Mouse (Mus musculus) midbrain, embryonic 11.5 days (tissue): ENCODE data around the gene Psmd8. TPM values are rescaled to one million over a fixed set of nuclear protein-coding genes. Genes with fewer than 3 reads are reported as not detected.
A peak's percentile ranks its signal among the peaks of the same experiment; 100 is the strongest.
"Not testable (repeated sequence)": the region's sequence is repeated elsewhere in the genome, so short reads cannot be mapped to it uniquely, and the experiment has no call there.

Experiments
- ATAC-seq: fragments of 200-750 bp; cut with Nextera tagmentation; 2 replicates; pipeline ENCODE4 v1.8.0; 2017; ENCODE audit warnings: moderate TSS enrichment, moderate library complexity; ENCODE audit not compliant: low FRiP score
- DNase-seq: peaks from one replicate; pipeline ENCODE4 v3.0.0; 2015; ENCODE audit warnings: low spot score; ENCODE audit errors: missing footprints
- H3K27ac ChIP-seq: fragments of 300-500 bp; sonication (generic); 2 replicates; pipeline ENCODE4 v1.5.1; 2014; ENCODE audit warnings: low read depth, low read length
- H3K27me3 ChIP-seq: fragments of 300-500 bp; sonication (generic); 2 replicates; pipeline ENCODE4 v1.6.1; 2014; ENCODE audit warnings: mild to moderate bottlenecking, low read length, moderate library complexity, mixed read lengths; ENCODE audit not compliant: control insufficient read depth, insufficient read depth
- H3K36me3 ChIP-seq: fragments of 300-500 bp; sonication (generic); 2 replicates; pipeline ENCODE4 v1.6.1; 2014; ENCODE audit warnings: mild to moderate bottlenecking, low read length, moderate library complexity, mixed read lengths; ENCODE audit not compliant: control insufficient read depth, insufficient read depth
- H3K4me1 ChIP-seq: fragments of 300-500 bp; sonication (generic); 2 replicates; pipeline ENCODE4 v1.6.1; 2014; ENCODE audit warnings: low read length; ENCODE audit not compliant: control insufficient read depth, insufficient read depth
- H3K4me2 ChIP-seq: fragments of 300-500 bp; sonication (generic); 2 replicates; pipeline ENCODE4 v1.6.1; 2014; ENCODE audit warnings: mild to moderate bottlenecking, moderate library complexity
- H3K4me3 ChIP-seq: fragments of 300-500 bp; sonication (generic); 2 replicates; pipeline ENCODE4 v1.5.1; 2014; ENCODE audit warnings: low read depth, low read length
- H3K9ac ChIP-seq: fragments of 300-500 bp; sonication (generic); 2 replicates; pipeline ENCODE4 v1.6.1; 2014; ENCODE audit warnings: low read length
- H3K9me3 ChIP-seq: fragments of 300-500 bp; sonication (generic); 2 replicates; pipeline ENCODE4 v1.6.1; 2016; ENCODE audit warnings: low read length; ENCODE audit not compliant: control insufficient read depth
- WGBS: fragments of 180-500 bp; shearing (Covaris S2); extraction: QIAGEN DNeasy Blood & Tissue Kit; methylation state at CpG from one replicate; pipeline ENCODE4 v1.1.7; 2014; 5-methylcytosine and 5-hydroxymethylcytosine counted together
- polyA plus RNA-seq: library from polyadenylated mRNA; unstranded; fragments of >200 nt; fragmentation: Nextera tagmentation; extraction: Ambion mirVana; gene quantifications from 2 replicates; pipeline ENCODE4 v1.2.1, GENCODE M21; 2014

The Psmd8 gene
- polyA plus RNA-seq, 1 experiment from 2014 or later = 322 TPM

DNA sequence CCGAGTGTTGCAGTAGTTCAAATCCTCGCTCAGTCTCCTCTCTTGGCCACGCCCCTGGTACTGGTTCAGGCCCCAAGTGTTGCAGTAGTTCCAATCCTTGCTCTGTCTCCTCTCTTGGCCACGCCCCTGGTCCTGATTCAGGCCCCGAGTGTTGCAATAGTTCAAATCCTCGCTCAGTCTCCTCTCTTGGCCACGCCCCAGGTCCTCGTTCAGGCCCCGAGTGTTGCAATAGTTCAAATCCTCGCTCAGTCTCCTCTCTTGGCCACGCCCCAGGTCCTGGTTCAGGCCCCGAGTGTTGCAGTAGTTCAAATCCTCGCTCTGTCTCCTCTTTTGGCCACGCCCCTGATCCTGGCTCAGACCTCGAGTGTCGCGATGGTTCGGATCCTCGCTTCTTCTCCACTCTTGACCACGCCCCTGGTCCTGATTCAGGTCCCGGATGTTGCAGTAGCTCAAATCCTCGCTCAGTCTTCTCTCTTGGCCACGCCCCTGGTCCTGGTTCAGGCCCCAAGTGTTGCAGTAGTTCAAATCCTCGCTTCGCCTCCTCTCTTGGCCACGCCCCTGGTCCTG lies 31.8 kb upstream of the Psmd8 start:
- ATAC-seq (no peak), DNase-seq (peak; percentile 89)
- no peaks in the 10 kb centered on the region for H3K9me3 ChIP-seq
- 10% methylated on average over 26 of the region's 26 CpGs for WGBS
- H3K4me3 ChIP-seq = no peak overlapping the region
- H3K9ac ChIP-seq = no peak overlapping the region
- H3K27ac ChIP-seq = no peak overlapping the region
- H3K4me2 ChIP-seq = no peak overlapping the region
- peaks cover 12% of the 10 kb centered on the region for H3K27me3 ChIP-seq
- H3K4me1 ChIP-seq = no peaks in the 10 kb centered on the region
- no peaks in the 10 kb centered on the region for H3K36me3 ChIP-seq

DNA sequence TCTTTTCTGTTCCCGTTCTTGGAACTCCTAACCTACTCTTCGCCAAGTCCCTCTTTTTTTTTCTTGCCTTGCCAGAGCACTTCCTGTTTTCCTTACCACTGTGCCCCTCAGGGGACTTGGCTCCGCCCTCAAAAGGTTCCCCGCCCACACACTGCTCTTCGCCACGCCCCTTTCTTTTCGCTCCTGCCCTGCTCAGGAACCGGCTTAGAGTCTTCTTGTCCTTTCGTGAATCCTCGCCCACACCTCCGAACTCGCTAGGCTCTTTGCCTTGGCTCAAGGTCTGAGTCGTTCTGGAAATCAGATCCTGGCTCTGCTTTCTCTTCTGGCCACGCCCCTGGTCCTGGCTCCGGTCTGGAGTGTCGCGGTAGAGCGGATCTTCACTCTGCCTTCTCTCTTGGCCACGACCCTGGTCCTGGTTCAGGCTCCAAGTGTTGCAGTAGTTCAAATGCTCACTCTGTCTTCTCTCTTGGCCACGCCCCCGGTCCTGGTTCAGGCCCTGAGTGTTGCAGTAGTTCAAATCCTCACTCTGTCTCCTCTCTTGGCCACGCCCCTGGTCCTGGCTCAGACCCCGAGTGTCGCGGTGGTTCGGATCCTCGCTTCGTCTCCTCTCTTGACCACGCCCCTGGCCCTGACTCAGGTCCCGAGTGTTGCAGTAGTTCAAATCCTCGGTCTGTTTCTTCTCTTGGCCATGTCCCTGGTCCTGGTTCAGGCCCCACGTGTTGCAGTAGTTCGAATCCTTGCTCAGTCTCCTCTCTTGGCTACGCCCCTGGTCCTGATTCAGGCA lies 31.1 kb upstream of the Psmd8 start:
- peak; percentile 65 for ATAC-seq
- 5% methylated on average over 34 of the region's 34 CpGs for WGBS

DNA sequence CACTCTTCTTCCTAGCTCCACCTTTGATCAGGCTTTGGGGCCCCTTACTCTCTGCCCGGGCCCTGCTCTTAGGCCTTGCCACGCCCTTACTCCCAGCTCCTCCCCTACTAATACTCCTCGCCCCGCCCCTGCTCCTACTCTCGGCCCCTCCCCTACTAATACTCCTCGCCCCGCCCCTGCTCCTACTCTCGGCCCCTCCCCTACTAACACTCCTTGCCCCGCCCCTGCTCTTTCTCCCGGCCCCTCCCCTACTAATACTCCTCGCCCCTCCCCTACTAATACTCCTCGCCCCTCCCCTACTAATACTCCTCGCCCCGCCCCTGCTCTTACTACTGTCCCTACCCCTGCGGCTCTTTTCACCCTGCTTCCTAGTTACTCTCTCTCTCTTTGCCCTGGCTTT lies 30.5 kb upstream of the Psmd8 start:
- H3K4me3 ChIP-seq, DNase-seq, H3K9ac ChIP-seq, H3K36me3 ChIP-seq, H3K4me1 ChIP-seq, H3K27ac ChIP-seq, H3K4me2 ChIP-seq, H3K9me3 ChIP-seq, ATAC-seq: not testable (repeated sequence)
- 28% methylated on average over 15 of the region's 15 CpGs for WGBS
- H3K27me3 ChIP-seq = peaks cover 12% of the 10 kb centered on the region

More for the DNA sequence above, 31.1 kb upstream of the Psmd8 start:
- H3K4me3 ChIP-seq = peak overlapping the region; percentile 19; the same call in 1 of the 2 replicates
- H3K27ac ChIP-seq = no peak overlapping the region
- H3K4me2 ChIP-seq = peak overlapping the region; percentile 34
- peak; percentile 96 for DNase-seq
- H3K36me3 ChIP-seq = no peaks in the 10 kb centered on the region
- no peak overlapping the region for H3K9ac ChIP-seq
- H3K9me3 ChIP-seq = no peaks in the 10 kb centered on the region
- H3K4me1 ChIP-seq = no peaks in the 10 kb centered on the region
- H3K27me3 ChIP-seq = peaks cover 12% of the 10 kb centered on the region

DNA sequence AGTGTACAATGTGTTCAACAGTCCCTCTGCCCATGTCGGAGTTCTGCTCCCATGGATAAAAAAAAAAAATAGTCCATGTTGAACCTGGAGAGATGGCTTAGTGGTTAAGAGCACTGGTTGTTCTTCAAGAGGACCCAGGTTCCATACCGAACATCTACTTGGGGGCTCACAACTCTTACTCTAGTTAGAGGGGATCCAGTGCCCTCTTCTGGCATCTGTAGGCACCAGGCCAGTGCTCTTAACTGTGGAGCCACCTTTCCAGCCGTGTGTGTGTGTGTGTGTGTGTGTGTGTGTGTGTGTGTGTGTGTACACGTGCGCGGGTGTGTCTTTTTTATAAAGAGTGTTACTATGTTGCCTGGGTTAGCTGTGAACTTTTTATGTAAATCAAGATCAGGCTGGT lies 22.1 kb upstream of the Psmd8 start:
- no peak overlapping the region for H3K4me3 ChIP-seq
- H3K27me3 ChIP-seq = no peaks in the 10 kb centered on the region
- H3K36me3 ChIP-seq = no peaks in the 10 kb centered on the region
- DNase-seq (no peak), ATAC-seq (no peak)
- WGBS = 83% methylated on average over 6 of the region's 6 CpGs
- no peak overlapping the region for H3K4me2 ChIP-seq
- no peak overlapping the region for H3K9ac ChIP-seq
- no peaks in the 10 kb centered on the region for H3K4me1 ChIP-seq
- H3K9me3 ChIP-seq = no peaks in the 10 kb centered on the region
- H3K27ac ChIP-seq = no peak overlapping the region

DNA sequence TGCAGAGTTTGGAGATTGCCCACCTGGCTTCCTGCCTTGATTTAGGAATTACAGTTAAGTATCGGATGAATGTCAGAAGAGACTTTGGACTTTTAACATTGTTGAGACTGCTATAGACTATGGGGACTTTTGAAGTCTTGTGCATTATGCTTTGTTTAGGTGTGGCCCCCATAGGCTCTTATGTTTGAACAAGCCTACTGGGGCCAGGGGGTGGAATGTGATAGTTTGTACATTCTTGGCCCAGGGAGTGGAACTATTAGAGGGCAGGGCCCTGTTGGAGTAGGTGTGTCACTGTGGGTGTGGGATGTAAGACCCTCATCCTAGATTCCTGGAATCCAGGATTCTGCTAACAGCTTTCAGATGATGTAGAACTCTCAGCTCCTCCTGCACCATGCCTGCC lies 13.7 kb upstream of the Psmd8 start:
- not testable (repeated sequence) for H3K9ac ChIP-seq, H3K27ac ChIP-seq, H3K36me3 ChIP-seq, DNase-seq, H3K9me3 ChIP-seq, ATAC-seq, H3K4me2 ChIP-seq, H3K4me1 ChIP-seq, H3K4me3 ChIP-seq, H3K27me3 ChIP-seq
- WGBS = 89% methylated on average over 1 of the region's 1 CpGs

DNA sequence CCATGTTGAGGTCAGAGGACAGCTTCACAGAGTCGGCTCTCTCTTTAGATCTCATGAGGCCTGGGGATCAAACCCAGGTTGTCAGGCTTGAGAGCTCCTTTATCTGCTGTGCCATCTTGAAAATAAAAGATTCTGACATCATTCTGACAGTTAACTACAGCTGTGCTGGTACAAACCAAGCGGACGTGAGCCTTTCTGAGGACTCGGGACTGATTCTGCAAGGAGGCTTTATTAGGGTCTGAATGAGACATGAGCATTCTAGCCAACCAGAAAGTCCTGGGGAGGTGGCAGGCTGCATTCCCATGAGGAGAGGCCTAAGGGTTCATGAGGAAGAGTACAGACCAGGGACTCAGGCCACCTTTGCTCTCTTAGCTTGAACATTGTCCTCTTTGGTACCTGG lies 822 bp upstream of the Psmd8 start:
- not testable (repeated sequence) for H3K9ac ChIP-seq, H3K9me3 ChIP-seq, H3K36me3 ChIP-seq, DNase-seq, ATAC-seq, H3K27ac ChIP-seq, H3K4me2 ChIP-seq, H3K4me3 ChIP-seq, H3K27me3 ChIP-seq, H3K4me1 ChIP-seq
- WGBS = 80% methylated on average over 4 of the region's 4 CpGs

DNA sequence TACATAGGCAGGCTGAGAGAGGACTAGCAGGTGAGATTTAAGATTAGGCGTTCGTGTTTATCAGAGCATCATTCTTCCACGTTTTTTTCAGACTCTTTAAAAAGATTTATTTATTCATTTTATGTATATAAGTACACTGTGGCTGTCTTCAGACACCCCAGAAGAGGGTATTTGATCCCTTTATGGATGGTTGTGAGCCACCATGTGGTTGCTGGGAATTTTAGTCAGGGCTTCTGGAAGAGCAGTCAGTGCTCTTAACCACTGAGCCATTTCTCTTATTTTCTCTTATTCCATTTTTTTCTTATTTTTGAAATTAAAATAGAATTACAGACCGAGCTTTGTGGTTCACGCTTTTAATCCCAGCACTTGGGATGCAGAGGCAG lies 344 bp upstream of the Psmd8 start:
- H3K36me3 ChIP-seq = peaks cover 3% of the 10 kb centered on the region; the same call in 1 of the 2 replicates
- DNase-seq = peak; percentile 86
- 42% methylated on average over 5 of the region's 5 CpGs for WGBS
- H3K4me3 ChIP-seq = peak overlapping the region; percentile 54
- H3K4me1 ChIP-seq = peaks cover 10% of the 10 kb centered on the region
- H3K9me3 ChIP-seq = no peaks in the 10 kb centered on the region
- H3K4me2 ChIP-seq = peak overlapping the region; percentile 26; the same call in 1 of the 2 replicates
- H3K27ac ChIP-seq = no peak overlapping the region
- no peak for ATAC-seq
- H3K9ac ChIP-seq = no peak overlapping the region
- no peaks in the 10 kb centered on the region for H3K27me3 ChIP-seq

DNA sequence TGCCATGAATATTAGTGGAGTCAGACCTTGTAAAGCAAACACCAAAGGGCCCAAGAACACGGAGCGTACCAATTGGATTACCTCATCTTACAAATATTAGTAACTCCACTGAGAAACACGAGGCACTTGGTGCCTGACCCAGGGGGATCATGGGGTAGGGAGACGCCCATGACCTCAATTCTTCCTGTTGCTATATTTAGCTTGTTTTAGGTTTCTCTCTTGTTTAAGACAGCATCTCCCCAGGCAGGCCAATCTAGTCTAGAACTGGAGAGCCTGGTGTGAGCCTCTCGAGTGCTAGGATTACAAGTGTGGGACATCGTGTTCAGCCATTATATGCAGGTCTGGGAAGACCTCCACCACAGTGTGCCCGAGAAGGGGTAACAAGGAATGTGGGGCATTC lies 1.2 kb downstream of the Psmd8 start:
- WGBS = 64% methylated on average over 7 of the region's 7 CpGs
- Histone ChIP-seq H3K4me2 (peak overlapping the region; percentile 83), H3K9ac (peak overlapping the region; percentile 59), H3K4me3 (peak overlapping the region; percentile 54), H3K9me3 (no peaks in the 10 kb centered on the region), H3K27ac (no peak overlapping the region), H3K27me3 (no peaks in the 10 kb centered on the region), H3K36me3 (peaks cover 16% of the 10 kb centered on the region; the same call in 1 of the 2 replicates), H3K4me1 (peaks cover 10% of the 10 kb centered on the region)
- ATAC-seq = no peak
- DNase-seq = no peak

DNA sequence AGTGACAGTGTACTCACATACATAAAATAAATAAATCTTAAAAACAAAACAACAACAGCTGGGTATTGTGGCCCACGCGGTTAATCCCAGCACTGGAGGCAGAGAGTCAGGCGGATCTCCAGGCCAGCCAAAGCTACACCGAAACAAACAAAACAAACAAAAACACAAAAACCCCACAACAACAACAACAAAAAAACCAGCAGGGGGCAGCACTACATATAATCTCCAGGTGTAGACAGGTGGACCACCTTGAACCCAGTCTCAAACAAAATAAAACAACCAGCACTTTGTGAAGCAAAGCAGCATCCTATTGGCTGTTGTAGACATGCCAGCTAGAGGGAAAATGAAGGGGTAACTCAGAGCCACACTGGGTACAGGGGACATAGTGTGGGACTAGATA lies 2.4 kb downstream of the Psmd8 start:
- Histone ChIP-seq H3K27ac (no peak overlapping the region), H3K9me3 (no peaks in the 10 kb centered on the region), H3K9ac (no peak overlapping the region), H3K4me3 (no peak overlapping the region), H3K27me3 (peaks cover 10% of the 10 kb centered on the region), H3K4me2 (no peak overlapping the region), H3K4me1 (peaks cover 10% of the 10 kb centered on the region), H3K36me3 (peaks cover 22% of the 10 kb centered on the region)
- no peak for ATAC-seq
- WGBS = 89% methylated on average over 4 of the region's 4 CpGs
- no peak for DNase-seq
